Mouse (Mus musculus): ENCODE results near the gene Vangl1. TPM values are rescaled to one million over a fixed set of nuclear protein-coding genes. Genes with fewer than 3 reads are reported as not detected.

Gene Vangl1
- polyA plus RNA-seq, 1 experiment from 2014 or later: 28.4 TPM

- Histone ChIP-seq H3K27ac (ENCODE audit: low read depth) (peak overlapping the region; percentile 89), H3K9me3 (ENCODE audit: low read depth, low read length) (no peaks in the 10 kb centered on the region), H3K36me3 (ENCODE audit: insufficient read depth) (peaks cover 8% of the 10 kb centered on the region; the same call in 1 of the 2 replicates), H3K4me3 (ENCODE audit: low read depth, low read length) (no peak overlapping the region; the same call in 1 of the 2 replicates), H3K9ac (peak overlapping the region; percentile 23; the same call in 1 of the 2 replicates), H3K4me1 (ENCODE audit: insufficient read depth) (peaks cover 79% of the 10 kb centered on the region), H3K4me2 (peak overlapping the region; percentile 47), H3K27me3 (ENCODE audit: insufficient read depth, low read length) (no peaks in the 10 kb centered on the region)
- 4% methylated on average over 19 of the region's 20 CpGs for WGBS
- ATAC-seq (ENCODE audit: insufficient read depth): peak; percentile 79
- TF ChIP-seq CTCF (IDR thresholded peaks at IDR 0.05; ENCODE audit: low read depth): no peak
- peak; percentile 88 for DNase-seq
Observed at GRCm38 (mm10) chr3:102193488-102194290, 10.8 kb downstream of the Vangl1 start.

GRCm38 (mm10) chr3:102192621-102193020 is 11.9 kb downstream of the Vangl1 start:
- H3K4me2 ChIP-seq: no peak overlapping the region
- H3K9me3 ChIP-seq (ENCODE audit: low read depth, low read length): no peaks in the 10 kb centered on the region
- H3K27ac ChIP-seq (ENCODE audit: low read depth): no peak overlapping the region
- no peak overlapping the region for H3K4me3 ChIP-seq (ENCODE audit: low read depth, low read length)
- H3K27me3 ChIP-seq (ENCODE audit: insufficient read depth, low read length): no peaks in the 10 kb centered on the region
- peak; percentile 55 for DNase-seq
- H3K36me3 ChIP-seq (ENCODE audit: insufficient read depth): peaks cover 18% of the 10 kb centered on the region; the same call in 1 of the 2 replicates
- no peak for TF ChIP-seq CTCF (IDR thresholded peaks at IDR 0.05; ENCODE audit: low read depth)
- peak; percentile 33; the same call in 1 of the 2 replicates for ATAC-seq (ENCODE audit: insufficient read depth)
- peaks cover 68% of the 10 kb centered on the region for H3K4me1 ChIP-seq (ENCODE audit: insufficient read depth)
- H3K9ac ChIP-seq: no peak overlapping the region
- WGBS: 56% methylated on average over 2 of the region's 2 CpGs

DNA sequence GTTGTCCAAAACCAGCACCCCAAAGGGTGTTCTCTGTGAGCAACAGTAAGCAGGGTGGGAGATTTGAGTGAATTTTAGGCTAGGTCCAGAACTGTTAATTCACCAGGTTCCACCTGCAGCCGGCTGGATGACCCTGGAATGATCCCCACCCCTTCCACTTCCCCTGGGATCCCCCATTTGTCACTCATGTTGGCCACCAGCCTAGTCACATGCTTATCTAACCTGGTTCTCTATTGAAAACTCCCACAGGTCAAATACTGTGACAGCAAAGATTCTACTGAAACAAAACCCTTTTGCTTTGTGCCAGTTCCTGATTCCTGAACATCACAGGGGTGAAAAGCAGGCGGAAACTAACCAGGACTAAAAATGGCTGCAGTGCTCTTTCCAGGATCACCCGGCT is 12.9 kb downstream of the Vangl1 start:
- ATAC-seq (ENCODE audit: insufficient read depth) (no peak), DNase-seq (no peak)
- H3K9ac ChIP-seq: no peak overlapping the region
- no peak overlapping the region for H3K4me2 ChIP-seq
- TF ChIP-seq CTCF (IDR thresholded peaks at IDR 0.05; ENCODE audit: low read depth): no peak
- H3K9me3 ChIP-seq (ENCODE audit: low read depth, low read length): no peaks in the 10 kb centered on the region
- H3K4me3 ChIP-seq (ENCODE audit: low read depth, low read length): no peak overlapping the region
- 71% methylated on average over 3 of the region's 3 CpGs for WGBS
- no peak overlapping the region for H3K27ac ChIP-seq (ENCODE audit: low read depth)
- peaks cover 27% of the 10 kb centered on the region; the same call in 1 of the 2 replicates for H3K36me3 ChIP-seq (ENCODE audit: insufficient read depth)
- no peaks in the 10 kb centered on the region for H3K27me3 ChIP-seq (ENCODE audit: insufficient read depth, low read length)
- H3K4me1 ChIP-seq (ENCODE audit: insufficient read depth): peaks cover 58% of the 10 kb centered on the region

DNA sequence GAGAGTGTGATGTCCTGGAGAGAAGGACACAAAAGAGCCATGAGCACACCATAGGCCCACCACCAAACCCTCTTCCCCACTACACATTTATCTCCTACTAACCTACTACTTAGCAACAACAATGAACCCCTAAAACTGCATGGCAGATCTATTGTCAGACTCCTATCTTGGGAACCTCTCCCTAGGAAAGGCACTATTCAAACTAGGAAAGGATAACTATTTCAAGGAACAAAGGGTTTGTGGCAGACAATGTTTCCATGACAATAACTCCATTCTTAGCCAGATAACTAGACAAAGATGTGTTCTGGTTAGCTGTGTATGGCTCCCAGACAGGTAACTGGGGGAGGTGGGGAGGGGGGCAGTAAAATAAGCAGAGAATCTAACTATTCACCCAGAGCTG is 13.9 kb downstream of the Vangl1 start:
- Histone ChIP-seq H3K4me3 (ENCODE audit: low read depth, low read length) (no peak overlapping the region), H3K27ac (ENCODE audit: low read depth) (no peak overlapping the region), H3K4me1 (ENCODE audit: insufficient read depth) (peaks cover 51% of the 10 kb centered on the region), H3K36me3 (ENCODE audit: insufficient read depth) (peaks cover 24% of the 10 kb centered on the region), H3K4me2 (no peak overlapping the region), H3K9me3 (ENCODE audit: low read depth, low read length) (no peaks in the 10 kb centered on the region), H3K9ac (no peak overlapping the region), H3K27me3 (ENCODE audit: insufficient read depth, low read length) (no peaks in the 10 kb centered on the region)
- DNase-seq (no peak), ATAC-seq (ENCODE audit: insufficient read depth) (no peak)
- TF ChIP-seq CTCF (IDR thresholded peaks at IDR 0.05; ENCODE audit: low read depth): no peak

- peaks cover 24% of the 10 kb centered on the region for H3K36me3 ChIP-seq (ENCODE audit: insufficient read depth)
- no peak for TF ChIP-seq CTCF (IDR thresholded peaks at IDR 0.05; ENCODE audit: low read depth)
- H3K4me2 ChIP-seq: no peak overlapping the region
- no peaks in the 10 kb centered on the region for H3K9me3 ChIP-seq (ENCODE audit: low read depth, low read length)
- DNase-seq (peak; percentile 52), ATAC-seq (ENCODE audit: insufficient read depth) (no peak)
- 17% methylated on average over 4 of the region's 4 CpGs for WGBS
- no peak overlapping the region; the same call in 1 of the 2 replicates for H3K27ac ChIP-seq (ENCODE audit: low read depth)
- no peak overlapping the region for H3K4me3 ChIP-seq (ENCODE audit: low read depth, low read length)
- no peaks in the 10 kb centered on the region for H3K27me3 ChIP-seq (ENCODE audit: insufficient read depth, low read length)
- no peak overlapping the region for H3K9ac ChIP-seq
- H3K4me1 ChIP-seq (ENCODE audit: insufficient read depth): peaks cover 45% of the 10 kb centered on the region
Observed at GRCm38 (mm10) chr3:102190015-102190414, 14.5 kb downstream of the Vangl1 start.

DNA sequence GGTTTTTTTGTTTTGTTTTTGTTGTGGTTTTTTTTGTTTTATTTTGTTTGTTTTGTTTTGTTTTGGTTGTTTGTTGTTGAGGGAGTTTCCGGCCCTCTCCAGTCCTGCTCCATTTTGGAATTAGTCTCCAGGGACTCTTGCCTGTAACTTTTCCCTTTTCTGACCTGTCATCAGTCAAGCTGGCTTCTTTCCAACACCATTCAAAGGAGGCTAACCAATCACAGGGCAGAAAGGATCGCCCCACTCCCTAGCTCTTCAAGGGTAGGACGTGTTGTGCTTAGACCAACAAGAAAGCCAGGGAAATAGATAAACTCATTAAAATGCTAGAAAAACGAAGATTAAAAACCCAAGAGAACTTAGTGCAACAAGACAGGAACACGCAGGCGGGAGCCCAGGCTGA is 15.5 kb downstream of the Vangl1 start:
- DNase-seq (peak; percentile 77), ATAC-seq (ENCODE audit: insufficient read depth) (no peak)
- Histone ChIP-seq H3K9ac (no peak overlapping the region), H3K36me3 (ENCODE audit: insufficient read depth) (peaks cover 29% of the 10 kb centered on the region), H3K4me3 (ENCODE audit: low read depth, low read length) (no peak overlapping the region), H3K9me3 (ENCODE audit: low read depth, low read length) (no peaks in the 10 kb centered on the region), H3K27me3 (ENCODE audit: insufficient read depth, low read length) (no peaks in the 10 kb centered on the region), H3K27ac (ENCODE audit: low read depth) (0 out of 2 replicates have a peak overlapping the region, but pooled peaks have one; percentile 18), H3K4me1 (ENCODE audit: insufficient read depth) (peaks cover 34% of the 10 kb centered on the region), H3K4me2 (no peak overlapping the region)
- no peak for TF ChIP-seq CTCF (IDR thresholded peaks at IDR 0.05; ENCODE audit: low read depth)
- 25% methylated on average over 6 of the region's 6 CpGs for WGBS

DNA sequence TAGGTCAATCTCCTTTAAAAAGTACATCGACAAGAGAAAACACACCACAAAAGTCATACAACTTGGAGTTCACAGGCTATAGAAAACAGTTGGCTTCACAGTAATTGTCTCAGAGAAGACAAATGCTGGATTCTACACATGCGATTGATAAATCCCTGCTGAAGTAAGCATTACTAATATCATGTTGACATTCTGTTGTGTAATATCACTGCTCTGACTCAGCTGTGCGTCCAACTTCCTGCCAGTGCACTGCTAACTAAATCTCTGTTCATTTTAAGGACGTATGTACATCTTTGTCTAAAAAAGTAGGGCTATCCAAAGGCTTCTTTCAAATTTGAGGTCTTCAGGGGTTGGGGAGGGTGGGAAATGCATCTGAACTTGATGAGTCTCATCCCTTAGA is 17.1 kb downstream of the Vangl1 start:
- no peaks in the 10 kb centered on the region for H3K27me3 ChIP-seq (ENCODE audit: insufficient read depth, low read length)
- WGBS: 72% methylated on average over 4 of the region's 4 CpGs
- H3K4me2 ChIP-seq: no peak overlapping the region
- DNase-seq: no peak
- H3K4me1 ChIP-seq (ENCODE audit: insufficient read depth): peaks cover 20% of the 10 kb centered on the region
- no peaks in the 10 kb centered on the region for H3K9me3 ChIP-seq (ENCODE audit: low read depth, low read length)
- no peak overlapping the region for H3K9ac ChIP-seq
- peaks cover 38% of the 10 kb centered on the region for H3K36me3 ChIP-seq (ENCODE audit: insufficient read depth)
- no peak for TF ChIP-seq CTCF (IDR thresholded peaks at IDR 0.05; ENCODE audit: low read depth)
- ATAC-seq (ENCODE audit: insufficient read depth): no peak
- no peak overlapping the region for H3K4me3 ChIP-seq (ENCODE audit: low read depth, low read length)
- no peak overlapping the region for H3K27ac ChIP-seq (ENCODE audit: low read depth)

Measured in lung, embryonic 14.5 days (tissue).